Mouse (Mus musculus) forebrain, embryonic 11.5 days (tissue): Measurements from ENCODE around the gene Map4k3. TPM values are rescaled to one million over a fixed set of nuclear protein-coding genes. Genes with fewer than 3 reads are reported as not detected.

Source experiments
- ATAC-seq: fragments of 200-750 bp; cut with Nextera tagmentation; replicated peaks from 2 replicates; pipeline ENCODE4 v1.8.0; 2017; ENCODE audit warnings: moderate TSS enrichment; ENCODE audit not compliant: low FRiP score
- DNase-seq: peaks from one replicate; pipeline ENCODE4 v3.0.0-alpha.2; 2017; ENCODE audit warnings: low spot score
- H3K27ac ChIP-seq: fragments of 300-500 bp; sonication (generic); 2 replicates; pipeline ENCODE4 v1.5.1; 2014; ENCODE audit warnings: low read depth, low read length
- H3K27me3 ChIP-seq: fragments of 300-500 bp; sonication (generic); 2 replicates; pipeline ENCODE4 v1.6.1; 2014; ENCODE audit warnings: mild to moderate bottlenecking, low read length, mixed read lengths; ENCODE audit not compliant: control insufficient read depth, insufficient read depth
- H3K36me3 ChIP-seq: fragments of 300-500 bp; sonication (generic); 2 replicates; pipeline ENCODE4 v1.6.1; 2014; ENCODE audit warnings: mild to moderate bottlenecking, low read length, moderate library complexity, mixed read lengths; ENCODE audit not compliant: control insufficient read depth, insufficient read depth
- H3K4me1 ChIP-seq: fragments of 300-500 bp; sonication (generic); replicated peaks from 2 replicates; pipeline ENCODE4 v1.6.1; 2014; ENCODE audit warnings: low read length, mixed read lengths; ENCODE audit not compliant: control insufficient read depth, insufficient read depth
- H3K4me2 ChIP-seq: fragments of 300-500 bp; sonication (generic); 2 replicates; pipeline ENCODE4 v1.6.1; 2014; ENCODE audit warnings: low read depth, mild to moderate bottlenecking, low read length, moderate library complexity, mixed read lengths; ENCODE audit not compliant: severe bottlenecking
- H3K4me3 ChIP-seq: fragments of 300-500 bp; sonication (generic); 2 replicates; pipeline ENCODE4 v1.5.1; 2014; ENCODE audit warnings: low read depth, low read length
- H3K9ac ChIP-seq: fragments of 300-500 bp; sonication (generic); 2 replicates; pipeline ENCODE4 v1.6.1; 2014; ENCODE audit warnings: low read length
- H3K9me3 ChIP-seq: fragments of 300-500 bp; sonication (generic); 2 replicates; pipeline ENCODE4 v1.6.1; 2016; ENCODE audit warnings: low read length, mixed read lengths; ENCODE audit not compliant: control insufficient read depth
- WGBS: fragments of 180-500 bp; shearing (Covaris S2); extraction: QIAGEN DNeasy Blood & Tissue Kit; methylation state at CpG from one replicate; pipeline ENCODE4 v1.1.7; 2014; 5-methylcytosine and 5-hydroxymethylcytosine counted together
- polyA plus RNA-seq: library from polyadenylated mRNA; unstranded; fragments of >200 nt; fragmentation: Nextera tagmentation; extraction: Ambion mirVana; gene quantifications from 2 replicates; pipeline ENCODE4 v1.2.1, GENCODE M21; 2014

Gene Map4k3
- polyA plus RNA-seq, 1 experiment from 2014 or later, result 28.1 TPM

- Histone ChIP-seq H3K9ac (no peak overlapping the region), H3K27me3 (no peaks in the 10 kb centered on the region), H3K4me2 (no peak overlapping the region), H3K9me3 (no peaks in the 10 kb centered on the region; the same call in 1 of the 2 replicates), H3K27ac (no peak overlapping the region), H3K4me1 (peaks cover 4% of the 10 kb centered on the region; the same call in 1 of the 2 replicates), H3K36me3 (no peaks in the 10 kb centered on the region; the same call in 1 of the 2 replicates), H3K4me3 (no peak overlapping the region)
- DNase-seq (no peak), ATAC-seq (no peak)
- WGBS, result 90% methylated on average over 9 of the region's 9 CpGs
Measured at GRCm38 (mm10) chr17:80579089-80579488, 149.2 kb downstream of the Map4k3 start.

- Histone ChIP-seq H3K9me3 (no peaks in the 10 kb centered on the region; the same call in 1 of the 2 replicates), H3K9ac (no peak overlapping the region), H3K27ac (no peak overlapping the region), H3K4me3 (no peak overlapping the region), H3K36me3 (no peaks in the 10 kb centered on the region), H3K4me2 (no peak overlapping the region), H3K27me3 (no peaks in the 10 kb centered on the region), H3K4me1 (peaks cover 4% of the 10 kb centered on the region; the same call in 1 of the 2 replicates)
- 90% methylated on average over 1 of the region's 1 CpGs for WGBS
- ATAC-seq, result no peak
- DNase-seq, result no peak
Measured at GRCm38 (mm10) chr17:80578041-80578440, 150.2 kb downstream of the Map4k3 start.

- no peaks in the 10 kb centered on the region; the same call in 1 of the 2 replicates for H3K9me3 ChIP-seq
- peak; percentile 44 for ATAC-seq
Measured at GRCm38 (mm10) chr17:80577639-80578038, 150.6 kb downstream of the Map4k3 start, which contains the start of gene Cdkl4. Gene Cdkl4 (minus strand): TSS chr17:80577813.

GRCm38 (mm10) chr17:80577214-80577613 lies 151.1 kb downstream of the Map4k3 start:
- peak overlapping the region; percentile 63 for H3K9ac ChIP-seq
- 1% methylated on average over 30 of the region's 30 CpGs for WGBS

More at GRCm38 (mm10) chr17:80577639-80578038, 150.6 kb downstream of the Map4k3 start, which contains the start of gene Cdkl4:
- H3K27ac ChIP-seq, result no peak within 1 kb of the TSS
- DNase-seq, result no peak
- no peaks in the 10 kb centered on the region for H3K36me3 ChIP-seq
- H3K4me3 ChIP-seq, result peak within 1 kb of the TSS; percentile 43
- H3K27me3 ChIP-seq, result no peaks in the 10 kb centered on the region
- WGBS, result 67% methylated on average over 15 of the region's 15 CpGs
- H3K4me1 ChIP-seq, result peaks cover 4% of the 10 kb centered on the region; the same call in 1 of the 2 replicates
- H3K4me2 ChIP-seq, result peak within 1 kb of the TSS; percentile 96
- peak within 1 kb of the TSS; percentile 63 for H3K9ac ChIP-seq

GRCm38 (mm10) chr17:80575008-80575407 lies 153.3 kb downstream of the Map4k3 start:
- Histone ChIP-seq H3K27me3 (no peaks in the 10 kb centered on the region), H3K9me3 (no peaks in the 10 kb centered on the region; the same call in 1 of the 2 replicates), H3K9ac (no peak overlapping the region), H3K4me1 (peaks cover 6% of the 10 kb centered on the region; the same call in 1 of the 2 replicates), H3K4me3 (no peak overlapping the region), H3K27ac (no peak overlapping the region), H3K4me2 (no peak overlapping the region), H3K36me3 (no peaks in the 10 kb centered on the region)
- DNase-seq (no peak), ATAC-seq (no peak)
- 79% methylated on average over 7 of the region's 7 CpGs for WGBS

More at GRCm38 (mm10) chr17:80577214-80577613, 151.1 kb downstream of the Map4k3 start:
- Histone ChIP-seq H3K36me3 (no peaks in the 10 kb centered on the region), H3K4me2 (peak overlapping the region; percentile 96), H3K27ac (no peak overlapping the region), H3K4me1 (peaks cover 5% of the 10 kb centered on the region; the same call in 1 of the 2 replicates), H3K27me3 (no peaks in the 10 kb centered on the region), H3K4me3 (peak overlapping the region; percentile 43), H3K9me3 (no peaks in the 10 kb centered on the region; the same call in 1 of the 2 replicates)
- DNase-seq (peak; percentile 85), ATAC-seq (peak; percentile 92)

GRCm38 (mm10) chr17:80574471-80574965 lies 153.8 kb downstream of the Map4k3 start:
- Histone ChIP-seq H3K36me3 (no peaks in the 10 kb centered on the region), H3K9me3 (no peaks in the 10 kb centered on the region; the same call in 1 of the 2 replicates), H3K27me3 (no peaks in the 10 kb centered on the region), H3K4me2 (no peak overlapping the region), H3K9ac (no peak overlapping the region), H3K4me3 (no peak overlapping the region), H3K4me1 (peaks cover 6% of the 10 kb centered on the region; the same call in 1 of the 2 replicates), H3K27ac (no peak overlapping the region)
- no peak for ATAC-seq
- DNase-seq, result no peak
- 65% methylated on average over 7 of the region's 7 CpGs for WGBS

GRCm38 (mm10) chr17:80572187-80572935 lies 155.9 kb downstream of the Map4k3 start:
- Histone ChIP-seq H3K4me1 (peaks cover 5% of the 10 kb centered on the region; the same call in 1 of the 2 replicates), H3K4me3 (no peak overlapping the region), H3K9me3 (no peaks in the 10 kb centered on the region; the same call in 1 of the 2 replicates), H3K36me3 (no peaks in the 10 kb centered on the region), H3K4me2 (no peak overlapping the region), H3K27ac (no peak overlapping the region), H3K27me3 (no peaks in the 10 kb centered on the region), H3K9ac (no peak overlapping the region)
- DNase-seq, result no peak
- no peak for ATAC-seq
- WGBS, result 92% methylated on average over 13 of the region's 13 CpGs

GRCm38 (mm10) chr17:80571460-80571859 lies 156.8 kb downstream of the Map4k3 start:
- ATAC-seq, result no peak
- no peak overlapping the region for H3K4me3 ChIP-seq
- H3K4me2 ChIP-seq, result no peak overlapping the region
- H3K36me3 ChIP-seq, result no peaks in the 10 kb centered on the region
- H3K27me3 ChIP-seq, result no peaks in the 10 kb centered on the region
- 0 out of 2 replicates have a peak, but pooled peaks cover 2% of the 10 kb centered on the region for H3K4me1 ChIP-seq
- 85% methylated on average over 4 of the region's 4 CpGs for WGBS
- H3K9me3 ChIP-seq, result no peaks in the 10 kb centered on the region; the same call in 1 of the 2 replicates
- DNase-seq, result no peak
- no peak overlapping the region for H3K27ac ChIP-seq
- no peak overlapping the region for H3K9ac ChIP-seq
